1 mouse cellular context compared by ENCODE assay signal in the genomic region with DNA sequence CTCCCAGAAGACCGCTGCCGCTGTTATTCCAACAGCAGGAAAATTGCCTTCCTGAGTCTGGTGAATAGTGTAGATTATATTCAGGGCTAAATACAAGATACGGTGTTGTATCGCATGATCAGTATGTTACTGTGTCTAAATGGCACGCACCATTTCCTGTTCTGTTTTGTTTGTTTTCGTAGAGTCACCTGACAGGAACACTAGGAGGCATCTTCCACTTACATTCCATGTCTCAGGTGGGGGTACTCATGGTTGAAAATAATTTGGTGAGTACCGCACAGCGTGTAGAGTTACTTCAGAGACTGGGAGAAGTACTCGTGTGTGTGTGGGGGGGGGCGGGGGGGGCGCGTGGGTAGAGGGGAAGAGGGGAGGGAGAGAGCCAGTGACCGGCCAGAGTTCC.
A peak's percentile ranks its signal among the peaks of the same experiment; 100 is the strongest.
TF ChIP-seq lines count a peak whose summit lies in the region.

No protein-coding gene starts in this region.

TF ChIP-seq in MEL, 35 proteins besides CTCF, POLR2A, EP300 and RAD21 (continued from another document):
- TF ChIP-seq MAFK (IDR thresholded peaks at IDR 0.05; ENCODE audit: borderline replicate concordance, low read depth, low read length) (no peak), CHD2 (IDR thresholded peaks at IDR 0.05; ENCODE audit: low read length) (no peak), E2F4 (IDR thresholded peaks at IDR 0.05; ENCODE audit: borderline replicate concordance, low read depth, low read length) (no peak), ELF1 (IDR thresholded peaks at IDR 0.05; ENCODE audit: low read depth, low read length) (peak; percentile 45; the same call in 1 of the 2 replicates), USF1 (IDR thresholded peaks at IDR 0.05; ENCODE audit: low read depth, low read length) (peak; percentile 80), SIN3A (IDR thresholded peaks at IDR 0.05; ENCODE audit: low read length) (peak; percentile 59), NELFE (IDR thresholded peaks at IDR 0.05; ENCODE audit: low read depth, low read length) (no peak)
